Mouse (Mus musculus) inflammation-experienced regulatory T-cells (primary cell): Measurements from ENCODE around the gene Xxylt1. TPM values are rescaled to one million over a fixed set of nuclear protein-coding genes. Genes with fewer than 3 reads are reported as not detected.

Experiments
- polyA plus RNA-seq, 2 experiments: library from polyadenylated mRNA; unstranded; fragments of 100-300 nt; shearing (Covaris generic); gene quantifications; one replicate each; pipeline ENCODE4 v1.2.1; 2017

The Xxylt1 gene
- polyA plus RNA-seq: 10 to 100 TPM; 48.0 to 53.4 TPM

GRCm38 (mm10) chr16:31081125-31081664, at the start of gene Xxylt1:
Xxylt1 (minus strand) TSS chr16:31081432.

Other genes with a start within 250 kb of the Xxylt1 start
- gene Acap2, start 119.8 kb upstream of the Xxylt1 start, polyA plus RNA-seq: 10 to 100 TPM; 37.1 to 45.6 TPM
- gene Ppp1r2, start 193.8 kb upstream of the Xxylt1 start, polyA plus RNA-seq: 10 to 100 TPM; 43.6 to 45.8 TPM
- under 1 TPM in 1 of 2 experiments, not detected in 1; 0.19 TPM for gene Apod, start 233.4 kb upstream of the Xxylt1 start, polyA plus RNA-seq